ENCODE assay signal across 7 mouse cellular contexts in the genomic region with DNA sequence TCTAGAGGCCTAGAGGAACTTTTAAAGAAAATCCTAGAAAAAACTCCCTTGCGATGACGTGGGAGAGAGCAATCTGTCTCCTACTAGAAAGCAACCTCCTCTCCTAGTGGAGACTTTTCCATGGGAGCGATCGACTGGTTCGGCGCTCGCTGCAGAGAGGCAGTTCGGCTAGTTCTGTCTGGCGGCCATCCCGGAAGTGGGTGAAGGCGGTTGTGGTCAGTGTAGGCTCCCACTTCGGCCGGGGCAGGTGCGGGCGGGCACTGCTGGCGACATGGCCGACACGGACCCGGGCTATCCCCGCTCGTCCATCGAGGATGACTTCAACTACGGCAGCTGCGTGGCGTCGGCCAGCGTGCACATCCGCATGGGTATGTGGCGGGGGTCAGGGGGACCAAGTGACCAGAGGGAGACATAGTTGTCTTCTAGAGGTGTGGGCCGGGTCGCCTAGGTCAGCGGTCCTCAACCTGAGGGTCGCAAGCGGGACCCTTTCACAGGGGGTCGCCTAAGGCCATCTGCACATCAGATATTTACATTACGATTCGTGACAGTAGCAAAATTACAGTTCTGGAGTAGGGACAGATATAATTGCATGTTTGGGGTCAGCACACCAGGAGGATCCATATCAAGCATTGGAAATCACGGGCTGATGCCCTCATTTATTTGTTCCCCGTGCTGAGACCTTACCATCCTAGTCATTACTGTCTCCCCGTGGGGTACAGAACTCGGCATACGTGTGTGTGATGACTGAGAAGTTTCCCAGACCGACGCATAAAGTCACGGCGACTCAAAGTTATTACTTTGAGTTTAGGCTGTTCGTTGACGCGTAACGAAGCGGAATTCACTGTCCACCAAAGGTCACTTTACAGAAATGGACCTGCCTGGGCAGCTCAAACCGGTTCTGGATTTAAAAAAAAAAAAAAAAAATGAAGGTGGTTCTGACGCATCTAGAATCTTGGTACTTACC. TPM values are rescaled to one million over a fixed set of nuclear protein-coding genes. Genes with fewer than 3 reads are reported as not detected.
DNase-seq lines count a peak whose midpoint lies in the region; ATAC-seq lines count a peak whose summit lies in the region.

No protein-coding gene starts in this region.

- H3K9ac ChIP-seq in embryonic facial prominence, embryonic 11.5 days (replicated peaks; ENCODE audit: low read length) = peak overlapping the region; percentile 78
- H3K9ac ChIP-seq in midbrain, embryonic 11.5 days (ENCODE audit: low read length) = peak overlapping the region; percentile 77

- no peaks in the 10 kb centered on the region for H3K36me3 ChIP-seq in embryonic facial prominence, embryonic 11.5 days (replicated peaks; ENCODE audit: control insufficient read depth, insufficient read depth, low read depth, low read length)
- no peaks in the 10 kb centered on the region for H3K36me3 ChIP-seq in midbrain, embryonic 11.5 days (ENCODE audit: control insufficient read depth, insufficient read depth, low read length)

- intact Hi-C loops in left cerebral cortex, postnatal 4 days (cut with DNase I) = loop anchor here (10.0 kb wide), 1 partner anchor 414 kb away; no protein-coding TSS in a partner anchor

- H3K9me3 ChIP-seq in embryonic facial prominence, embryonic 11.5 days (replicated peaks; ENCODE audit: control insufficient read depth, low read length) = no peaks in the 10 kb centered on the region
- peaks cover 6% of the 10 kb centered on the region; the same call in 1 of the 2 replicates for H3K9me3 ChIP-seq in midbrain, embryonic 11.5 days (ENCODE audit: control insufficient read depth, low read length)

- 0 out of 2 replicates have a peak overlapping the region, but pooled peaks have one; percentile 35 for H3K27ac ChIP-seq in embryonic facial prominence, embryonic 11.5 days (replicated peaks; ENCODE audit: low read depth, low read length)
- H3K27ac ChIP-seq in midbrain, embryonic 11.5 days (ENCODE audit: low read depth, low read length) = no peak overlapping the region

- peak overlapping the region; percentile 93 for H3K4me3 ChIP-seq in embryonic facial prominence, embryonic 11.5 days (ENCODE audit: low read depth, low read length)
- H3K4me3 ChIP-seq in midbrain, embryonic 11.5 days (ENCODE audit: low read depth, low read length) = peak overlapping the region; percentile 91

- peak; percentile 92 for DNase-seq in adrenal gland, postnatal 10 days
- peak; percentile 90 for DNase-seq in embryonic facial prominence, embryonic 11.5 days (ENCODE audit: low spot score)
- DNase-seq in heart, adult 11 months = peak; percentile 99
- peak; percentile 90 for DNase-seq in kidney, adult 11 months
- peak; percentile 90 for DNase-seq in left cerebral cortex, postnatal 4 days
- peak; percentile 99 for DNase-seq in midbrain, embryonic 11.5 days (ENCODE audit: low spot score, missing footprints)
- peak; percentile 77 for DNase-seq in skeletal muscle tissue, adult 2 months (ENCODE audit: low read depth, low spot score)

- peak; percentile 89 for ATAC-seq in embryonic facial prominence, embryonic 11.5 days (replicated peaks; ENCODE audit: insufficient number of reproducible peaks, low FRiP score, low TSS enrichment, low read depth)
- ATAC-seq in midbrain, embryonic 11.5 days (ENCODE audit: low FRiP score) = peak; percentile 94

- peak overlapping the region; percentile 81 for H3K4me2 ChIP-seq in embryonic facial prominence, embryonic 11.5 days (ENCODE audit: low read depth, low read length)
- H3K4me2 ChIP-seq in midbrain, embryonic 11.5 days = peak overlapping the region; percentile 56

- H3K4me1 ChIP-seq in embryonic facial prominence, embryonic 11.5 days (ENCODE audit: control insufficient read depth, insufficient read depth, low read length) = no peaks in the 10 kb centered on the region
- peaks cover 4% of the 10 kb centered on the region for H3K4me1 ChIP-seq in midbrain, embryonic 11.5 days (ENCODE audit: control insufficient read depth, insufficient read depth, low read length)

- WGBS in embryonic facial prominence, embryonic 11.5 days = 6% methylated on average over 53 of the region's 53 CpGs
- 6% methylated on average over 53 of the region's 53 CpGs for WGBS in midbrain, embryonic 11.5 days

- no peaks in the 10 kb centered on the region for H3K27me3 ChIP-seq in embryonic facial prominence, embryonic 11.5 days (ENCODE audit: control insufficient read depth, insufficient read depth, low read length)
- no peaks in the 10 kb centered on the region for H3K27me3 ChIP-seq in midbrain, embryonic 11.5 days (ENCODE audit: control insufficient read depth, insufficient read depth, low read length)

RNA-seq across cellular contexts. Expression of a gene that starts 6.9 kb away (rescaled TPM):
- 1 to 10 TPM; 3.3 to 3.4 TPM for total RNA-seq in adrenal gland, postnatal 10 days (2021)
- polyA plus RNA-seq in embryonic facial prominence, embryonic 11.5 days (2014; fragmentation: Nextera tagmentation; extraction: Ambion mirVana) = 1.7 and 2.0 TPM in 2 replicates
- total RNA-seq in left cerebral cortex, postnatal 4 days (2021) = under 1 TPM; 0.44 to 0.52 TPM
- 0.72 and 1.2 TPM in 2 replicates for polyA plus RNA-seq in midbrain, embryonic 11.5 days (2014; fragmentation: Nextera tagmentation; extraction: Ambion mirVana)

RNA-seq across cellular contexts. Expression of a gene that starts 7.5 kb away (rescaled TPM):
- 100 to 1,000 TPM; 116 to 117 TPM for total RNA-seq in adrenal gland, postnatal 10 days (2021)
- 68.5 and 76.5 TPM in 2 replicates for polyA plus RNA-seq in embryonic facial prominence, embryonic 11.5 days (2014; fragmentation: Nextera tagmentation; extraction: Ambion mirVana)
- 10 to 100 TPM; 41.2 to 46.1 TPM for total RNA-seq in left cerebral cortex, postnatal 4 days (2021)
- polyA plus RNA-seq in midbrain, embryonic 11.5 days (2014; fragmentation: Nextera tagmentation; extraction: Ambion mirVana) = 83.1 and 88.4 TPM in 2 replicates

RNA-seq across cellular contexts. Expression of a gene that starts 18.0 kb away (rescaled TPM):
- 10 to 100 TPM; 20.3 to 24.7 TPM for total RNA-seq in adrenal gland, postnatal 10 days (2021)
- polyA plus RNA-seq in embryonic facial prominence, embryonic 11.5 days (2014; fragmentation: Nextera tagmentation; extraction: Ambion mirVana) = 49.1 and 56.4 TPM in 2 replicates
- total RNA-seq in left cerebral cortex, postnatal 4 days (2021) = 10 to 100 TPM; 14.1 to 17.2 TPM
- polyA plus RNA-seq in midbrain, embryonic 11.5 days (2014; fragmentation: Nextera tagmentation; extraction: Ambion mirVana) = 53.7 and 58.3 TPM in 2 replicates
